Mouse (Mus musculus): ENCODE measurements around the gene Gpr137b. TPM values are rescaled to one million over a fixed set of nuclear protein-coding genes. Genes with fewer than 3 reads are reported as not detected.

Gpr137b gene
- 28.5 and 30.8 TPM in 2 replicates for polyA plus RNA-seq (2012; rRNA removed)

GRCm38 (mm10) chr13:13393228-13394095 is at the start of gene Gpr137b:
Gene Gpr137b (minus strand): TSS chr13:13394014.

GRCm38 (mm10) chr13:13437460-13438015 is 43.7 kb upstream of the Gpr137b start, which contains the start of gene Nid1:
Gene Nid1 (plus strand): TSS chr13:13437551.

Other genes with a start within 250 kb of the Gpr137b start
- not detected in 2 replicates for gene Prl2c5, start 211.3 kb downstream of the Gpr137b start, polyA plus RNA-seq (2012; rRNA removed)
- gene Nid1, start 43.5 kb upstream of the Gpr137b start, polyA plus RNA-seq (2012; rRNA removed), result 27.6 and 36.3 TPM in 2 replicates
- gene Lyst, start 196.4 kb upstream of the Gpr137b start, polyA plus RNA-seq (2012; rRNA removed), result 6.2 and 6.7 TPM in 2 replicates